Mouse (Mus musculus) intestine, embryonic 14.5 days (tissue): ENCODE measurements around the gene Cct3. TPM values are rescaled to one million over a fixed set of nuclear protein-coding genes. Genes with fewer than 3 reads are reported as not detected.

Experiments used
- ATAC-seq: fragments of 200-750 bp; cut with Nextera tagmentation; replicated peaks from 2 replicates; pipeline ENCODE4 v1.8.0; 2017; ENCODE audit warnings: low read depth, moderate number of reproducible peaks, moderate TSS enrichment, moderate library complexity; ENCODE audit not compliant: low FRiP score, low TSS enrichment
- DNase-seq: peaks from one replicate; pipeline ENCODE4 v3.0.0-alpha.2; 2018; ENCODE audit warnings: low spot score
- H3K27ac ChIP-seq: fragments of 300-500 bp; sonication (generic); 2 replicates; pipeline ENCODE4 v1.5.1; 2014; ENCODE audit warnings: low read depth, mild to moderate bottlenecking, control low read depth
- H3K27me3 ChIP-seq: fragments of 300-500 bp; sonication (generic); replicated peaks from 2 replicates; pipeline ENCODE4 v1.6.1; 2014; ENCODE audit warnings: low read length, control low read depth; ENCODE audit not compliant: control insufficient read depth, insufficient read depth
- H3K36me3 ChIP-seq: fragments of 300-500 bp; sonication (generic); 2 replicates; pipeline ENCODE4 v1.6.1; 2014; ENCODE audit warnings: low read length, control low read depth; ENCODE audit not compliant: control insufficient read depth, insufficient read depth
- H3K4me1 ChIP-seq: fragments of 300-500 bp; sonication (generic); replicated peaks from 2 replicates; pipeline ENCODE4 v1.6.1; 2014; ENCODE audit warnings: low read length, control low read depth, mixed read lengths; ENCODE audit not compliant: control insufficient read depth, insufficient read depth
- H3K4me2 ChIP-seq: fragments of 300-500 bp; sonication (generic); 2 replicates; pipeline ENCODE4 v1.6.1; 2014; ENCODE audit warnings: low read length
- H3K4me3 ChIP-seq: fragments of 300-500 bp; sonication (generic); 2 replicates; pipeline ENCODE4 v1.5.1; 2014; ENCODE audit warnings: low read depth, low read length, control low read depth, mixed read lengths
- H3K9ac ChIP-seq: fragments of 300-500 bp; sonication (generic); 2 replicates; pipeline ENCODE4 v1.6.1; 2014; ENCODE audit warnings: mild to moderate bottlenecking, low read length
- H3K9me3 ChIP-seq: fragments of 300-500 bp; sonication (generic); 2 replicates; pipeline ENCODE4 v1.6.1; 2016; ENCODE audit warnings: low read length, control low read depth; ENCODE audit not compliant: control insufficient read depth
- WGBS: fragments of 180-500 bp; shearing (Covaris S2); extraction: QIAGEN DNeasy Blood & Tissue Kit; methylation state at CpG from one replicate; pipeline ENCODE4 v1.1.7; 2014; 5-methylcytosine and 5-hydroxymethylcytosine counted together
- polyA plus RNA-seq: library from polyadenylated mRNA; unstranded; fragments of >200 nt; fragmentation: Nextera tagmentation; extraction: Ambion mirVana; gene quantifications from 2 replicates; pipeline ENCODE4 v1.2.1, GENCODE M21; 2014

Cct3 gene
- polyA plus RNA-seq, 1 experiment from 2014 or later = 566 TPM

GRCm38 (mm10) chr3:88337367-88338020, 40.6 kb downstream of the Cct3 start:
- Histone ChIP-seq H3K27me3 (no peaks in the 10 kb centered on the region), H3K36me3 (peaks cover 12% of the 10 kb centered on the region), H3K4me2 (peak overlapping the region; percentile 55), H3K9me3 (no peaks in the 10 kb centered on the region), H3K4me1 (peaks cover 12% of the 10 kb centered on the region), H3K4me3 (0 out of 2 replicates have a peak overlapping the region, but pooled peaks have one; percentile 11), H3K27ac (0 out of 2 replicates have a peak overlapping the region, but pooled peaks have one; percentile 3), H3K9ac (no peak overlapping the region)
- no peak for ATAC-seq
- WGBS = 50% methylated on average over 11 of the region's 11 CpGs
- DNase-seq = peak; percentile 61

- no peak overlapping the region for H3K4me3 ChIP-seq
- no peak for ATAC-seq
Observed at GRCm38 (mm10) chr3:88338316-88338715, 41.4 kb downstream of the Cct3 start.

GRCm38 (mm10) chr3:88339006-88339405, 42.1 kb downstream of the Cct3 start:
- no peak overlapping the region for H3K4me2 ChIP-seq

More at GRCm38 (mm10) chr3:88338316-88338715, 41.4 kb downstream of the Cct3 start:
- Histone ChIP-seq H3K9ac (no peak overlapping the region), H3K9me3 (no peaks in the 10 kb centered on the region), H3K36me3 (peaks cover 20% of the 10 kb centered on the region), H3K4me2 (no peak overlapping the region; the same call in 1 of the 2 replicates), H3K27me3 (no peaks in the 10 kb centered on the region), H3K27ac (no peak overlapping the region), H3K4me1 (peaks cover 12% of the 10 kb centered on the region)
- no peak for DNase-seq
- WGBS = 88% methylated on average over 7 of the region's 7 CpGs

GRCm38 (mm10) chr3:88350732-88351131, 53.8 kb downstream of the Cct3 start:
- Histone ChIP-seq H3K4me2 (no peak overlapping the region), H3K9ac (no peak overlapping the region), H3K4me1 (no peaks in the 10 kb centered on the region), H3K9me3 (no peaks in the 10 kb centered on the region), H3K27ac (no peak overlapping the region), H3K4me3 (no peak overlapping the region), H3K27me3 (no peaks in the 10 kb centered on the region), H3K36me3 (peaks cover 99% of the 10 kb centered on the region)
- no peak for ATAC-seq
- DNase-seq = no peak
- 89% methylated on average over 13 of the region's 13 CpGs for WGBS

More at GRCm38 (mm10) chr3:88339006-88339405, 42.1 kb downstream of the Cct3 start:
- no peak overlapping the region for H3K4me3 ChIP-seq
- H3K9me3 ChIP-seq = no peaks in the 10 kb centered on the region
- no peak for ATAC-seq
- 76% methylated on average over 3 of the region's 3 CpGs for WGBS
- H3K9ac ChIP-seq = no peak overlapping the region
- H3K4me1 ChIP-seq = peaks cover 12% of the 10 kb centered on the region
- H3K27ac ChIP-seq = no peak overlapping the region
- no peak for DNase-seq
- H3K36me3 ChIP-seq = peaks cover 27% of the 10 kb centered on the region
- H3K27me3 ChIP-seq = no peaks in the 10 kb centered on the region

- H3K4me2 ChIP-seq = no peak overlapping the region
- H3K27me3 ChIP-seq = no peaks in the 10 kb centered on the region
- no peaks in the 10 kb centered on the region for H3K4me1 ChIP-seq
- ATAC-seq (no peak), DNase-seq (no peak)
- H3K36me3 ChIP-seq = peaks cover 100% of the 10 kb centered on the region
- no peak overlapping the region for H3K4me3 ChIP-seq
- no peaks in the 10 kb centered on the region for H3K9me3 ChIP-seq
- no peak overlapping the region for H3K9ac ChIP-seq
- 94% methylated on average over 9 of the region's 9 CpGs for WGBS
- no peak overlapping the region for H3K27ac ChIP-seq
Observed at GRCm38 (mm10) chr3:88352907-88353306, 56.0 kb downstream of the Cct3 start.

- H3K36me3 ChIP-seq = peaks cover 100% of the 10 kb centered on the region
- H3K9me3 ChIP-seq = no peaks in the 10 kb centered on the region
- H3K27me3 ChIP-seq = no peaks in the 10 kb centered on the region
- H3K4me1 ChIP-seq = no peaks in the 10 kb centered on the region
- DNase-seq (no peak), ATAC-seq (no peak)
- no peak overlapping the region for H3K4me2 ChIP-seq
- H3K27ac ChIP-seq = no peak overlapping the region
- H3K4me3 ChIP-seq = no peak overlapping the region
- WGBS = 94% methylated on average over 8 of the region's 8 CpGs
- no peak overlapping the region for H3K9ac ChIP-seq
Observed at GRCm38 (mm10) chr3:88354396-88355165, 57.7 kb downstream of the Cct3 start.

GRCm38 (mm10) chr3:88359584-88359983, 62.7 kb downstream of the Cct3 start:
- DNase-seq (no peak), ATAC-seq (no peak)
- Histone ChIP-seq H3K27ac (no peak overlapping the region), H3K4me1 (0 out of 2 replicates have a peak, but pooled peaks cover under 1% of the 10 kb centered on the region), H3K4me2 (no peak overlapping the region), H3K9me3 (no peaks in the 10 kb centered on the region), H3K36me3 (peaks cover 82% of the 10 kb centered on the region), H3K9ac (no peak overlapping the region), H3K4me3 (no peak overlapping the region), H3K27me3 (no peaks in the 10 kb centered on the region; the same call in 1 of the 2 replicates)
- 75% methylated on average over 5 of the region's 5 CpGs for WGBS

- no peak overlapping the region for H3K9ac ChIP-seq
- peaks cover 2% of the 10 kb centered on the region for H3K27me3 ChIP-seq
- H3K4me2 ChIP-seq = no peak overlapping the region
- no peak overlapping the region for H3K4me3 ChIP-seq
- WGBS = 67% methylated on average over 3 of the region's 3 CpGs
- H3K4me1 ChIP-seq = 0 out of 2 replicates have a peak, but pooled peaks cover 4% of the 10 kb centered on the region
- ATAC-seq (no peak), DNase-seq (no peak)
- peaks cover 78% of the 10 kb centered on the region for H3K36me3 ChIP-seq
- no peaks in the 10 kb centered on the region for H3K9me3 ChIP-seq
- no peak overlapping the region for H3K27ac ChIP-seq
Observed at GRCm38 (mm10) chr3:88359989-88360388, 63.1 kb downstream of the Cct3 start.
